Mouse (Mus musculus) thymus, postnatal 4 days (tissue): ENCODE data around the gene Dnajb9.
"Not testable (repeated sequence)": the region's sequence is repeated elsewhere in the genome, so short reads cannot be mapped to it uniquely, and the experiment has no call there.

ENCODE experiments used
- DNase-seq: peaks from one replicate; pipeline ENCODE4 v3.0.0; 2021

Gene Dnajb9

DNA sequence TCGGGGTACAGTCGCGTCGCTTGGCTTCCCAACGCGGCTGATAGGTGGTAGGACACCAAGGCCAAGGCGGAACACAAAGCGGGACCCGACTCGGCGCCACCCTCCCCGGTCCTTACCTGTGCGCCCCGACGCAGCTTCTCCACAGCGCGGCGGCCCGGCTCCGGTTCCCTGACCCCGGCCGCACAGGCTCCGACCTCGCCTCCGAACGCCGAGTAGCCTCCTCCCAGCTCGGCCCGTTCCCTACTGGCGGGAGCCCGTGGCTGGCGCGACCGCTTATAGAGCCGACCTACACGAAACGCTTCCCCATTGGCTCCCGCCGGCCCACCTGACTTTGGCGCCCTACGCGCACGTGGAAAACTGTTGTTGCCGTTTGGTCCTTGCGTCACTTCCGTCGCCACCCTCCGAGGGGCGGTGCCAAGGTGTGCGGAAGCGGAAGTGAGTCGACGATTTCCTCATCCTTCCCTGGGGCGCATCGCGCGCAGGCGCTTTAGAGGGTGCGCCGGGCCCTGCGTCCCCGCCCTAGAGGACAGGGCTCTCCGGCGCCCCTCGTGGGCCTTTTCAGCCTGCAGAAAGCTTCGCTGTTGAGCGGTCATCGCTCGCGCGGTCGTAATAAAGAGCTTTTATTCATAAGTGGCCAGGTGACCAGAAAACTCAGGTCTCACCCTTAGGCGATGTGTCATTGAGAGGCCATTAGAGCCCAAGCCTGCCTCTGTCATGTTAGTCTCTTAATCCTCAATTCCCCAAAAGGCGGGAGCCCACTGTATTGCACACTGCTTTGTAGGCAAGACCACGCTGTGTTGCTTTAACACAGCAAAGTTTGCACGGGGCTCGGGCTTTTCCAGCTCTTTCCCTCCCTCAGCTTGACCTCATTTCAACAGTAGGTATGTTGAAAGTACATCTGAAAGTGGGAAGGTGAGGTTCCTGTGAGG, at the start of gene Dnajb9:
Gene Dnajb9 (minus strand): TSS at position 503 of the 929 bp plus-strand sequence.
- peak; percentile 99 for DNase-seq

DNA sequence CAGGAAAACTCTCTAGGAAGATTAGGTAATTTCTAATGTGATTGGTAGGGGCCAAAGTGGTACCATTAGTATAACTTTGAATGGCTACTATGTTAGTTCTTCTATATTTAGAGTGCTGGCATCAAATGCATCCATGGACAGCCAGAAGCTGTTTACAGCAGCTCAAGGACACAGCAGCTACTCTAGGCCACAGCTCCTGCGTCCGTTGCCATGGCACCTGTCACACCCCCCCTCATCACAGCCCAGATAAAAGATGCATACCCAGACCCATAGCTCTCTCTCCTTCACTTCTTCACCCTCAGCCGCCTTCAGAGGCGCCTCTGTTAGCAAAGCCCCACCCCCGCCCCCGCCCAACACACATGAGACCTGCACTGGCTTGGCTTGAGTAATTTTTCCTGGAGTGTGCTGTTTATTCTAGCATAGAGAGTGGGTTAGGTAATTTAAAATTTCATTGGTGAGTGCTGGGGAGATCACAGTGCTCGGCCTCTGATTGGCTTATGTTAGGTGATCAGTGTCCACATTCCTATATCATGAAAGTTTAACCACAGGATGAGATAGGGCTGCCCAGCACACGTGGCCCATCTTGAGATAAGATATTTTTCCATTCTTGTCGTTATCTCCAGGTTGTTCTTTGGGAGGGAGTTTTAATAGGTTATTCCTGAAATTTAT, 38.3 kb upstream of the Dnajb9 start:
- DNase-seq: no peak

DNA sequence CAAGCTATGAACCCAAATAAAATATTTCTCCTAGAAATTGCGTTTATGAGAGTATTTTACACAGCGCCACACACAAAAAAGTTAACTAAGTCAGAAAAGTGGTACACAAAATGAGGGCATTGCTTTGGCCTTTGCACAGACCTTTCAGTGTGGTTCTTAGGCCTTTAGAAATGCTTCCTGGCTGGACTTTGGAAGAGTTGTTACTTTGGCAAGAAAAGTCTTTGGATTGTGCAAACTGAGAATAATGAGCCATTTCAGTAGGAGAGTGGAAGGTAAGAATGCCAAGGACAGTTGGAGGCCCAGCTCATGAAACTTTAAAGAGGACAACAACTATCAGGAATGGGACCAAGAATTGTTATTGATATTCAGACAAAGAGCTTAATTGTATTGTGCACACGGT, 35.6 kb upstream of the Dnajb9 start:
- no peak for DNase-seq

DNA sequence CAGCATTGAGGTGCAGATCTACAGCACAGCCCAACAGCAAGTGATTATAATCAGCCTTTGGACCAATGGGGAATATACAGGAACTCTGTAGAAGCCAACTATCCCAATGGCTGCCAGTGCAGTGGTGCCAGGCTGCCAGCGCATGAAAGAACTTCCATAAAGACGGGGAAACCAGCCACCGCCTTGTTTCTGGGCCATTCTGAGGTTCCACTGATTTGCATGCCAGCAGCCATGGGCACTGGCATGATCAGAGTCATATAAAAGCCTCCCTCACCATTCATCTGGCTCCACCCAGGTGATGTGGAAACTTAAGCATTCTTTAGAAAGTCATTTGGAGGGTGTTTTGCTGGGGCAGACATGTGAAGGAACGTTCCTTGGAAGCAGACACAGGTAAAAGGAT, 32.3 kb upstream of the Dnajb9 start:
- no peak for DNase-seq

DNA sequence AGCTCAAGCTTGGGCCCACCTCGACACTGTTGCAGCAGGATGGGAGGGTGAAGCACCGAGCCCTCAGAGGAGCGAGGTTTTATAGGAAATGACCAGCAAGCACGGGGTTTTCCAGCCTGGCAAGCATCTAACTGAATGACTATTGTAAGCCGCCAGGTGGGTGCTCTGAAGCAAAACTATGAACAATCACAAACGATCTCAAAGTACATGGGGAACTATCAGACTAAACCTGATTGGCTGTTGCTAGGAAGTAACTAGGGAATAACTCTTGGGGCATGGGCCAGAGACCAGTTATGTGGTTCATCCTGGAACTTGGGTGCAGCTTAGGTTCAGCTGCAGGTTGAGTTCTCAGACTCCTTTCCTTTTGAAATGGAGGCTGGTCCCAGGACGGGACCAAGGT, 31.0 kb upstream of the Dnajb9 start:
- no peak for DNase-seq

DNA sequence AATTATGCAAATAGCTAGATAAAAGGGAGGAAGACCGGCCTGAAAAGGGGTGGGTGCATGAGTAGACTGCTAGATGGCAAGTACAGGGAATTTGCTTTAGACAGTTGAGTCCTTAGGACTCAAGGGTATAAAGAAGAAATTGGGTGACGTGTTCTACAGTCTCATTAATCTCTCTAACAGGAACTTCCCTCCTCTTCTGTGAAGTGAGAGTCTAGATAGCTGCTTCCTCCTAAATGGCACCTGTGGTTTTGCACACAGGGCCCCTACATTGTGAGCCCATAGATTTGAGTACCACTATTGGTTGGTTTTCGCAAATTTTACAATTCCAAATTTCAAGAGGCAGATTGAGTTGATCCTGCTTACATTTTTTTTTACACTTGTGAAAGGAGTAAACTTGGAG, 14.5 kb upstream of the Dnajb9 start:
- no peak for DNase-seq

DNA sequence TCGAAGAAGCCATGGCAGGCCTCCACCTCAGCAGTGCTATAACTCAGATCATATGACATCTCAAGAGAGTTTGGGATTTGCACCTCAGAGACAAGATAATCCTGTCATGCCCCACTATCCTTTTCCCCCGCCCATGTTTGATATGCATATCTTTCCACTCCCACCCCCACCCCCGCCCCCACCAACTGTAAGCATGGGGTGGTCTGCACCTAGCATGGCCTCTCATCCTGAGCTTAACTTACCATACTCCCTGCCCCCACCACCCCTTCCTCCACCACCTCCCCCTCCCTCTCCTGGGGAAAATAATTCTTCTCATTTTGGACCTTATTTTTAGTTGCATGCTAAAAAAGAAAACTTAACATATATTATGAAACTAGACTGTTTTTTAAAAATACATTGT, 12.9 kb upstream of the Dnajb9 start:
- no peak for DNase-seq

DNA sequence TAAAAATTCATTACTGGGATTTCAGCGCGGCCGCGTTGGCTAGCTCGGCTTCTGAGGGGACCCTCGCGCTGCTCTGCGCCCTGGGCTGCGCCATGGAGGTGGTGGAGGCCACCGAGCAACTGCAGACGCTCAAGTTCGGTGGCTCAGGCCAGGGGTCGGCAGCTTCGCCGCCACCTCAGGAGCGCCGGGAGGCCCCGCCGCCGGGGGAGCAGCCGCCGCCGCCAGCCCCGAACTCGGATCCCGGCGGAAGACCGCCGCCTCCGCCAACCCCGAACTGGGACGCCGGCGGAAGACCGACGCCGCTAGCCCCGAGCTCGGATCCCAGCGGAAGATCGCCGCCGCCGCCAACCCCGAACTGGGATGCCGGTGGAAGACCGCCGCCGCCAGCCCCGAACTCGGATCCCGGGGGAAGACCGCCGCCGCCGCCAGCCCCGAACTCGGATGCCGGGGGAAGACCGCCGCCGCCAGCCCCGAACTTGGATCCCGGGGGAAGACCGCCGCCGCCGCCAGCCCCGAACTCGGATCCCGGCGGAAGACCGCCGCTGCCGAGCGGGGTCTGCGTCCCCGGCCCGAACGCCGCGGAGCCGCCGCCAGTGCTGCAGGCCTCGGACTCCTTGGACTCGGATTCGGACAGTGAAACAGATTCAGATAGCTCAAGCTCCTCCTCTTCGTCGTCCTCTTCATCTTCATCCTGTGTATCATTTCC, 11.7 kb upstream of the Dnajb9 start:
- peak; percentile 29 for DNase-seq

DNA sequence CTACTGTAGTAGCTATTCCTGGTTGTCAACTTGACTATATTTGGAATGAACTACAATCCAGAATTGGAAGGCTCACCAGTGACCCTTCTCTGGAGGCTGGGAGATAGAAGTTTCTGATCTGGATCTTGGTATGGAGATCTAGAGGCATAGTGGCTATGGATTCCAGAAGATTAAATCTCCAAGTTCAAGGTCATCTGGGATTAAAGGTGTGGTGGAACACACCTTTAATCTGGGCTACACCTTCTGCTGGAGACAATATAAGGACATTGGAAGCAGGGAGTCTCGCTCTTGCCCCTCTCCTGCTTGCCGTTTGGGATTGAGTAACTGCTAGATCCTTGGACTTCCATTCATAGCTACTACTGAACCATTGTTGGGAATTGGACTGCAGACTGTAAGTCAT, 10.9 kb upstream of the Dnajb9 start, which contains the start of gene Pnpla8:
Gene Pnpla8 (plus strand): TSS at position 301 of the 400 bp plus-strand sequence.
- DNase-seq: not testable (repeated sequence)

DNA sequence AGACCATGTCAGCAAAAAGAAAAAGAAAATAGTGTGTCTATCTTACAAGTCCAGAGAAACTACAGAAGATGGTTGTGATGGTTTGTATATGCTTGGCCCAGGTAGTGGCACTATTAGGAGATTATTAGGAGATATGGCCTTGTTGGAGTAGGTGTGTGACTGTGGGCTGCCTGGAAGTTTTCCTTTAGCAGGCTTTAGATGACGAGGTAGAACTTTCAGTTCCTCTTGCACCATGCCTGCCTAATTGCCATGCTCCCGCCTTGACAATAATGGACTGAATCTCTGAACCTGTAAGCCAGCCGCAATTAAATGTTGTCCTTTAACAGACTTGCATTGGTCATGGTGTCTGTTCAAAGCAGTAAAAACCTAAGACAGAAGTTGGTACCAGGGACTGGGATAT, 1.4 kb upstream of the Dnajb9 start:
- no peak for DNase-seq

DNA sequence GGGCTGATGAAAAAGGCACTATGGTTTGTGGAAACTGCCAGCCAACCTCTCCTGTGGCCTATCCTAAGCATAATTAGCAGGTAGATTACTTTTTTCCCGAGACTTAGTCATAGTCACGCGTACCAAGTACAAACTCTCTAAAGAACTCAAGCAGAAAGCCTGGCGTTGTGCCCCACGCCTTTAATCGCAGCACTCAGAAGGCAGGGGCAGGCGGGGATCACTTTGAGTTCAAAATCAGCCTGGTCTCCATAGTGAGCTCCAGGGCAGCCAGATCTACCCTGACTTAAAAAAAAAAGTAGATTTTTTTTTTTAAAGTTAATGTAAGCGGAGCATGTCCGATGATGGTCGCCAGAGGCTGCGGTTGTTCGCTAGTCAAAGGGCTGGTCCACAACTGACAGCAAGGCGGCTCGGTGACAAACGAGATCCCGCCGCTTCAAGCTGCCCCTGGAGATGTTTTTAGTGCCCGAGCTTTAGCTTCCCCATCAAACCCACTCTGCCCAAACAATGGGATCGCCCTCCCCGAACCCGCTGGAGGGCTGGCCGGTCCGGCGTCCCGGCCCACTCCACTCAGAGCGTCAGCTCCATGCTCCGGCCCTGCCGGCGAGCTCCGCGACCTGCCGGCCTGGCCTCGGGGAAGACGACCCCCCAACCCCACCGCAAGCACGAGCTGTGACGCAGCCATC, 844 bp downstream of the Dnajb9 start:
- no peak for DNase-seq

DNA sequence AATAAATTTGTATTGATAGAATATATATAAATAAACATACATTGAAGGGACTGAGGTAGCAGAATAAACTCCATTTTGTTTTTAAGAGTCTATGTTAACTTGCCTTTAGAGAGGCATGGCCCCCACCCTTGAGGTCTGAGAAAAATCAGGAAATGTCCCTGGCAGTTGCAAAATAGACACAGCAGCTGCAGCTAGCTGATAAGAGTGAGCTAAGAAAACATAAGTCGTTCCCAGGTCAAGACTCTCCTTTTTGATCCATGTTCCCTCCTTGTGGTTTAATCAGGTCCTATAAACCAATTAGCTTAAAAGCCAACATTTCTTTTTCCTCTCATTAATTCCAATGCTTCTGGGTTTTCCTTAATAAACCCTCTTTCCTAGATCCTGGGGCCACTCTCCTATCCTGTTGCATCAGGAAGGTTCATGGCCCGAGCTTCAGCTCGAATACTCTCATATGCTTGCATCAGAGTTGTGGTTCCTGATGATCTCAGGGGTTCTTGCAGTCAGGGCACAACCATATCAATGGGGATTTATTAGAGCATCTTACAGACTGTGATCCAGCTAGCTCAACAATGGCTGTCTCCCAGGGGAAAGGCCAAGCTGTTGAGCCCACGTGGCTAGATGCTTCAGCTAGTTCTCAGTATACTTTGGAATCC, 12.1 kb downstream of the Dnajb9 start:
- DNase-seq: no peak

DNA sequence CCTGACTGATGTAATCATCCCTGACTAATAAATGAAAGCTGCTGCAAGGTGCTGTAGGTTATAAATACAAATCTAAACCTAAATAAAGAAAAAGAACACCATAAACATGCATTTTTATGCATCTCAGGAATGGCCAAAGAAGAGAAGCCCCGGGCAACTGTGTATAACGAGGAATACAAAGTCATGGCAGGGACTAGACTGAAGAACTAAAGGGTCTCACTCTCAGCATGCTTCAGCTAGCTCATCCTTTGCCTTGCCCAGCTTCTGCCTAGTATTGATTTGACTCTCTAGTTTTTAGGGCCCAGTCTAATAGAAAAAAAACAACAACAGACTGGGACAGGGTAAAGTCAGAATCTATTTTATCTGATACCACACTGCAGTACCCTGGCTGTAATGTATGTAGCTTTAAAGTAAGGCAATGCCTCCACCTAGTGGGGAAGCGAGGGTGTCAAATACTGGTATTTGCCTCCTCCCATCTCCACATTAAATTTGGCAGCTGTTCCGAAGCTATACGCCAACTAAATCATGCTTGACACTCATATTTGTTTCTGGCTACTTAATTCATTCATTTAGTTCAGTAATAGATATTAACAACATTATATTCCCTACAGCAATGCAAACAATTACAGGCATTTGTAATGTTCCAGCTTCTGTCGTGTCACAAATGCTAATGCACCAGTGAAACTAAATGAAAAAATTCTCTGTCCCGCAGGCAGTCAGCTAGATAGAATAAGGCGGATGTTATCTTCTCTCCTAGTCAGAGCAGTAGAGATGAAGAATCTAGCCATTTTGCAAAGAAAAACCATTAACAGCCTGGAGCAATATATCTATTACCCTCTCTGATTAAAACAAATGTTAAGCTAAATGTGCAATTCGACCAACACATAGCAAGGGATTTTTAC, 28.8 kb downstream of the Dnajb9 start:
- DNase-seq: peak; percentile 23

DNA sequence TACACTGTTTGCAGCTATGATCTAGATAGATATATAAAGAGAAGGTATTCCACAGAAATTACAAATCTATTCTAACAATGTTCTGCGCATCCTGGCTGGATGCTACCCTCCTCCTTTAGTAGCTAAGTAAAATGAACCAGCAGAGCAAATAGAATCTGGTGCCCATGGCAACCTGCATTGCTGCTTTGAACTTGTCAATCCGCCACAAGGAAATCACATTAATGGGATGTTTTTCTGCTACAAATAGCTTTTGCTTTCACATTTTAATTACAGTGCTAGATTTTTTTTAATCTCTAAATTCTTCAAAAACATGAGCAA, 33.1 kb downstream of the Dnajb9 start:
- DNase-seq: no peak

DNA sequence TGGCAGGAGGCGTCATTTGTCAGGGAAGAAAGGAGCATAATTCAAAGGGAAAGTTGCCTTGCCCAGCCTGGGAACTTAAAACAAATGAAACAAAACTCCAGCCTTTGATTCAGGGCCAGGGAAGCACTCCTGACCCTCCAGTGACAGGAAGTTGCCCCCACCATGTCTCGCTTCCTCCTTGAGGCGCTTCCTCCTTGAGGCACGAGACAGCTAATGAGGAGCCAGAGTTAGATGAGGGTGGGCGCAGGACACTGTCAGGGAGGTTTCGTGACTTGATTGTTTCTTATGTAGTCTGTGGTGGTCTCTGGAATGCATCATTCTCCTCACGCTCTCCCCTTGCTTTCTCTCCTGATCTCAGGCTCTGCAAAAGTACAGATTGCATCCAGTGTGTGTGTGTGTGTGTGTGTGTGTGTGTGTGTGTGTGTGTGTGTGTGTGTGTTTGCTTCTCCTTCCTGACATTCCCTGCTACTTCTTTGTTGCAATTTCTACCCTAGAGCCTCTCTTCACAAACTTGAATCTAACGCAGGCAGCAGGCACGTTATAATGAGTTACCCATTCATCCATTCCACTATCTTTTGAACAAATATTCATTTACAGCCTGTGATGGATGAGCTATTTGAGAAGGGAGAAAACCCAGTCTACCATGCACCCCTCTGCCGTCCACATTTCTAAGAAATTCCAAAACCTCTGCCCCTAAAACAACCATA, 33.6 kb downstream of the Dnajb9 start:
- no peak for DNase-seq

DNA sequence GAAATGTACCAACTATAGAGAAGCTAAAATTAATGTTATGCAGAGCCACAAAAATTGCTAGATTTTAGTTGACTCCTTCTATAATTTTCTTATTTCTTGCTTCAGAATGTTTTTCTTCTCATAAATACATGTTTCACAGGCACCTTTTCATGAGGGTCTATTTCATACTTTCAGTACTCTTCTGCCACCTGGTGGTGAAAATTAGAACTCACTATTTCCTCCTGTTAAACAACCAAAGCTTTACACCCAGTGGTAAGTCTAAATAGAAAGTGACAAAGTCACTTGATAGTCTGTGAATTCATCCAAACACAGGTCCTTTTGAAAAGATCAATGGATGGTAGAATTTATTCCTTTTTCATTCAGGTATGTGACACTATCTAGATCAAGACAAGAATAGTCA, 43.2 kb downstream of the Dnajb9 start:
- DNase-seq: peak; percentile 8

DNA sequence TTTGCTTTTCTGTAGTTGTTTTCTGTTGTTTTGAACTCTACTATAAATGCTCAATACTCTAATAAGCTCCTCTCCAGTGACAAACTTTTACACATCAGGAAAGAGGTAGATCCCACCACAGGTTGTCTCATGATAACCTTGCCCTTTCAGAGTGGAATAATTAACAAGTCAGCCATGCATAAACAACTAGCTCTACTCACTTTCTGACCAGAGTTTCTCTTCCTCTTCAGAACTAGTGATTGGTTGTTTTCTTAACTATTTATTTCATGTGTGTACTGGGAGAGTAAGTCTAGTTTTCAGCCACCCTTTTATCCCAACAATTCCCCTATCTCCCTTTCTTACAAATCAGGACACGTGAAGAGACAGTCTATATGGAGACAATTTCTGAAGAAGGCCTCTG, 50.8 kb downstream of the Dnajb9 start:
- no peak for DNase-seq
